Mouse (Mus musculus): ENCODE results near the gene Cbwd1.

DNA sequence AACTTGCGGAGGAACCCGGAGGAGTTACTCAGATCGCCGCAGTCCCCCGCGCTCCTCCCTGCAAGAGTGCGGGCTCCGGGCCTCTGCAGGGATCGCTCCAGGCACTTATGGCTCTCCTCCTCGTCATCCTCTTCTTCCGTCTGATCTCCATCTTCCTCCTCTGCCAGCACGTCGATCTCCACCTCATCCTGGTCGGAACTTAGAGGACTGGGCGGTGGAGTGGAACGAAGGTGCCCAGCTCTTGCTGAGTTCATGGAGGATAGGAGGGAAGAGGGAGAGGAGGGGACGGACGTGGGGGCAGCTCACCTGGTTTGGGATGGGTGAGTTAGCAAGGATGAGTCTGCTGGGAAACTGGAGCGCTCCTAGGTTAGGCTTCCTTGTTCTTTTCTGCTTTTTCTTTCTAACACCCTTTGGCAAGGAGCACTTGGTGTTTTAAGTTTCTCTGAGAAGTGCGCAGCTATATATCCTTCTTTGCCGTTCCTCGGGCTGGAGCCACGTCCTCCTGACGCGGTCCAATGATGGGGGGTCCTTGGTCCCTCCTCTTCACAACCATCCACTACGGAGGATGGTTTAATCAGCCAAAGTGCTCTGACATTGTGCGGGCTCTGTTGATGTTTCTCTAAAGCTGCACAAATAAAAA, 60.7 kb downstream of the Cbwd1 start, which contains the start of gene Foxd4:
- TF ChIP-seq CTCF (IDR thresholded peaks at IDR 0.05), result no peak
- TF ChIP-seq EP300 (IDR thresholded peaks at IDR 0.05), result no peak
